Mouse (Mus musculus) left cerebral cortex, adult 8-10 months (tissue): ENCODE measurements around the gene Spcs2. TPM values are rescaled to one million over a fixed set of nuclear protein-coding genes. Genes with fewer than 3 reads are reported as not detected.

Source experiments
- DNase-seq, 2 experiments: peaks; one replicate each; pipeline ENCODE4 v3.0.0; 2022; ENCODE audit warnings: low spot score in 2 of 2
- total RNA-seq, 4 experiments: library from RNA; stranded (reverse); gene quantifications; 2 replicates each; pipeline ENCODE4 v1.2.4; 2022

The Spcs2 gene
- 10 to 100 TPM; 93.8 to 95.8 (median 95.0) TPM for total RNA-seq

DNA sequence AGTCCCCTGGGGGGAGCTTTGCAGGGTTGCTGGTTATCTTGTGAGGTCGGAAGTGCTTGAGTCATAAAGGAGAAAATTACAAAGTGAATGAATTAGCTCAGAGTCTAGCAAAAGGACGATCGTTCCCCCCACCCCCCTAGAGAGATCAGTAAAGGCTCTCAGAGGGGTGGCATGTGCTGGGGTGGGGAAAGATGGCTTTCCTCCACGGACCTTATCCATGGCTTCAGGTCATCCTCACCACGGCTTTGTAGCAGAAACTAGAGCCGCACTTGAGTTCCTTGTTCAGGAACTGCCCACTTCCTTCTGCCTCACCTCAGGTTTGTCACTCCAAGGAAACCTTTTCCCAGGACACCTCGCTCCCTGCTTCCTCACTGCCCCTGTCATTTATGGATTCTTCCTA is at the start of gene Spcs2:
Spcs2 (minus strand) TSS at position 101 of the 400 bp plus-strand sequence.
- no peak for DNase-seq

DNA sequence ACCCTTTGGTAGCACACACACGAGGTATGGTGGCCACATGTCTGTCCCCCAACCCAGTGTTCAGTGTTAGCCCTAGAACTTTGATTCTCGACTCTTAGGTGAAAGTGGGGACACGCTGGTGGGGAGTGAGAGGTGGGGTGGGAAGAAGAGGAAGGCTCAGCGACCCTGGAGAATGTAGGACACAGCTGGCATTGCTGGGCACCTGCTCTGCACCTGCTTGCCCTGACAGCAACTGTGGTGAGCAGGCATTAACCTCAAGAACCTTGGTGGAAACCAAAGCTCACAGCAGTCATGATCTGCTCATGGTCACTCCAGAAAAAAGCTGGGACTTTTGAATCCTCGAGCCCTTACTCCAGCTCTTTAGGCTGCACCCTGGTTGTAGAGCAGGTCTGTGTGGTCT is 47.8 kb upstream of the Spcs2 start:
- DNase-seq, result no peak

GRCm38 (mm10) chr7:99907463-99907862 is 44.2 kb upstream of the Spcs2 start:
- DNase-seq, result no peak

DNA sequence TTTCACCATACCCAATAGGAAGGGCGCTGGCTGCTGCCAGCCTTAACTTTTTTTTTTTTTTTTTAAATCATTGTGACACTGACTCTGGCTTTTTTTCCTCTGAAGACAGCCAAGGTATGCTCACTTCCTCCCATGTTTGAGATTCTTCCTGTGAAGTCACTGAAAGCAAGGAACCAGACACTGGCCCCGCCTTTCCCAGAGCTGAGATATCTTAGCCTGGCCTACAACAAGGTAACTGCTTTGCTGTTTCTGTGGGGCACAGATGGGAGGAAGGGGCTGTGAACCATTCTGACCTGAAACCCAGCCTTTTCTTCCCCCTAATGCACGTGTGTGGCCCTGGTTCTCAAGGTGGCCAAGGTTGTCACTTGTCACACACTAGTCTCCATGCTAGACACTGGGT is 43.1 kb upstream of the Spcs2 start:
- DNase-seq, result no peak

DNA sequence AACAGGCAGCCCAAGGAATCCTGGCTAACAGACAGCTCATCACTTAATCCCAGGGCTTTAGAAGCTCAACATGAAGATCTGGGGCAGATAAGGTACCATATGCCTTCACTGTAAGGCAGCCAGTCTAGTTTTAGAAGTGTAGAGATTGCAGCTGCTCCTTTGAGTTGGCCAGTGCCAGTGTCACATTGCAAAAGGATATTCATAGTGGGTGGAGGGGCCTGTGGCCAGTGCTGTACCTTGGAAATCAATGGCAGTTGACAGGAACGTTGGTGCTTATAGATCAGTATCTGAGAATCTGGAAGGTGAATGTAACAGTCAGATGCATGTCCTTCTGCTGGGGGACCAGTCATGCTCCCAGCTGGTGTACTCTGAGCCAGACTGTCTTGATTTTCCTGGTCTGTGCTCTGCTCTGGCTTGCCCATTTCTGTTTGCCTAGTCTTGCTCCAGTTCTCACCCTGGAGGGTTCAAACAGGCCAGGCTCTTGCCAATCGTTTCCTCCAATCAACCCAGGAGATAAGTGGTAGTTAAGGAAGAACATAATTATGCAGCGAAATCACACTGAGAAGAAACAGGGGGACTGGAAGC is 41.3 kb upstream of the Spcs2 start:
- DNase-seq, result no peak

DNA sequence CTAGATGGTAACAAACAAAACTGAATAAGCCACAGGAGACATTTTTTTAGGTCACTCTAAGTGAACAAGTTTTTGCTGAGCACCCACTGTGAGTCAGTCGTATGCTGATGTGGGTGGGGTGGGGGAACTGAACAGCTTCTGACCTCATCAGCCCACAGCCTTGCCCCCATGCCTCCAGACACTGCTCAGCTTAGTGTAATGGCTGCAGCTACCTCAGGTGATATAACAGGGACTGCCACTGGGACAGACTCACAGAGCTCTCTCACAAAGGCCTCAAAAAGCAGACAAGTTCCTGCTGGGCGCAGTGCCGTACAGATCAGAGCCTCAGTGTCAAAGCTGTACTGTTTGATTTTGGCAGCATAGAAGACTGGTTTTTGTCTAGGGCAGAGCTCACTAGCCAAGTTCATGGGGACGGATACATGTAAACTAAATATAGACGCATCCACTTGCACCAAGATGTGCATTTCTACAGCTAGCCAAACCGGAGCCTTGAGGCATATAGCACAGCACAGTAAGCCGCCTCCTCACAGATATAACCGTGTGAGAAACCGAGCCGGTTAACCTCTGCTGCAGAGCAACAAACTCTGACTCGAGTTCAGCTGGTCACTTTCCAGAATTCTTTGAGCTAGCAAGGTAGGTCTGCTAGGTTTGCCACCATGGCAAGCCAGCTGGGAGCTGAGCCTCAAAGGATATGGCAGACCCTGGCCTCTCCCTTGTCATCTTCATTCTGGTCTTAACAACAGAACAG is 39.8 kb upstream of the Spcs2 start:
- DNase-seq, result no peak

- peak in 1 of 2 experiments; percentile 57 for DNase-seq
These were observed 38.9 kb upstream of the Spcs2 start for GRCm38 (mm10) chr7:99902208-99902607.

DNA sequence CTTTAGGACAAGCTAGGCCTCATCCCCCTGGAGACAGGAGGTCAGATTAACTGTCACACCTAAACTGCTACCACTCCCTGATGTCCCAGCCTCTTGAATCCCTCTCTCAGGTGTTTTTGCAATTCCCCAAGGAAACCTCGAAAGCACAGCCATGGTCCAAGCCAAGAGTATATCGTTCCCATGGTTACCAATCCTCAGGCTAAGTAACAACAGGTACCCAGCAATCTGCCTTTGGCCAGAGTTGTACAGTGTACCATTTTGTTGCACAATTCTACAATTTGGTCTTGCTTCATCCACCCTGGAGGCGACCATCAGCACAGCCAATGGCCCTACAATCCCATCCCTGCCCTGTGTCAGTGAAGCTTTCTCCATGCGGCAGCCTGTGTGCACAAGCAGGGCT is 33.6 kb upstream of the Spcs2 start:
- no peak for DNase-seq

DNA sequence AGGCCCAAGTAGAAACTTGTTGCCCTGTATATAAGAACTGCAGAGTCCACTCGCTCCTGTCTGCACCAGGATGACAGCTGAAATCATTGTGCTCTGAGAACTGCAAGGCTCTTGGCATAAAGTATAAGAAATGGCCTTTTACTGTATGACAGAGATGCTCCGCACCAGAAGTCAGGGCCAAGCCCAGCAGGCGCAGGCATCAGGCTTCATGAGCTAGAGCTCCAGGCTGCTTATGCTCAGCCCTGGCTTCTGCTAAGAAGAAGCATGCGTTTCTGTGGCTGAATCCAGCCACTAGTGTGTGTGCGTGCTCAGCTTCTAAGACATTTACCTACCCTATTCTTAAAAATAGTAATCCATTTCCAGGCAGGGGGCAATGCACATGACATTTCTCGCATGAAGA is 31.2 kb upstream of the Spcs2 start:
- no peak for DNase-seq

- DNase-seq, result no peak
These were observed 30.7 kb upstream of the Spcs2 start for GRCm38 (mm10) chr7:99893967-99894366.

- DNase-seq, result no peak
These were observed 29.1 kb upstream of the Spcs2 start for GRCm38 (mm10) chr7:99892351-99892750.

GRCm38 (mm10) chr7:99891471-99891870 is 28.2 kb upstream of the Spcs2 start:
- no peak for DNase-seq

DNA sequence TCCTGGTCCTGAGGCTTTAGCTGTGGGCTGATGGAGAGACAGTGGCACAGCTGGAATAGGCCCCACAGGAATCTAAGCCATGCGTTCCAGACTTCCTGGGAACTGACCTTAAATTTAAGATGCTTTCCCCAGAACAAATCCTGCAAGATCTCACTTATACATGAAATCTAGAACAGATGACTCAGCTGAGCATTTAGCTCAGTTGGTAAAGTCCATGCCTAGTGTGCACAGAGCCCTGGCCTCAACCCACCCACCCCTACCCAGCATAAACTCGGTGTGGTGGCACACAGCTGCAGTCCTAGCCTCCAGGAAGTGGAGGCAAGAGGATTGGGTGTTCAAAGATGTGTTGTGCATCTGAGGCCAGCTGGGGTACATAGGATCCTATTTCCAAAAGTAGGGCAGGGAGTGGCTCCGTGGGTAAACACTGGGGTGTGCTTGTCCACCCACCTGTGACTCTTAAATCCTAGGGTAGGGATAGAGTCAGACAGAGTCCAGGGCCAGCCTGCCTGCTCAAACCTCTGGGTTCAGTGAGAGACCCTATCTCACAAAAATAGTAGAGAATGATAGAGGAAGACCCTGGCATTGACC is 27.0 kb upstream of the Spcs2 start:
- DNase-seq, result no peak

GRCm38 (mm10) chr7:99889175-99889880 is 26.1 kb upstream of the Spcs2 start:
- DNase-seq, result no peak

DNA sequence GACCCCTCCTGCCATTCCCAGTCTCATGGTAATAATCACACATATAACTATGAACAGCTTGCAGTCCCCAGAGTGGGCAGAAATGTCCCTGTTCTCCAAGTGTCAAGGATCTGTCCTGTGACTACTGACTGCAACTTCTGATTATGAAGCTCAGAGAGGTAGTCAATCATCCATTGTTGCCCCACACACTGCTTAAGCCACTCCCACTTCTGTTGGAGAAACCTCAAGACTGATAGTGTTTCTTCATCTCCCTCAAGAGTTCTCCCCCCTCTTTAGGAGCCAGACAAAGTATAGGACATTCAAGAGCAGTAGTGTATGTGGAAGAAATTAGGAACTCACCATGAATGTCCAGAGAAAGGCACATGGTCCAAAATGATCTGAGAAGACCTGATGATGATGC is 24.5 kb upstream of the Spcs2 start:
- no peak for DNase-seq

GRCm38 (mm10) chr7:99887230-99887735 is 24.0 kb upstream of the Spcs2 start:
- no peak for DNase-seq

DNA sequence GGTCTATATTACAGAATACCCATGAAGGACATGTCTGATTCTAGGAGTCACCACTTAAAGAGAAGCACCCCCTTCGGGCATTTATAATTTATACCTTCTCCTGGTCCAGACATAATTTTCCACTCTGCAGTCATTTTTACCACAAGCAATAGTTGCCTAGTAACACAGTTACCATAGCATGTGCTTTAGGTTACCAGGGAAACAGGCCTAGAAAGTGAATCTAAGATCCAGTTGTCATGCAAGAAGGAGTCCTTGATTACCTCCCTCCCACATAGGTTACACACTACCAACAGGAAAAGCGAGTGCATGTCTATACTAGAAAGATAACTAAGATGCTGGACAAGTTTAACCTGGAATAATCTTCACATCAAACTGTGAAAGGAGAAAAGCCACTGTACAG is 15.0 kb upstream of the Spcs2 start:
- no peak for DNase-seq

DNA sequence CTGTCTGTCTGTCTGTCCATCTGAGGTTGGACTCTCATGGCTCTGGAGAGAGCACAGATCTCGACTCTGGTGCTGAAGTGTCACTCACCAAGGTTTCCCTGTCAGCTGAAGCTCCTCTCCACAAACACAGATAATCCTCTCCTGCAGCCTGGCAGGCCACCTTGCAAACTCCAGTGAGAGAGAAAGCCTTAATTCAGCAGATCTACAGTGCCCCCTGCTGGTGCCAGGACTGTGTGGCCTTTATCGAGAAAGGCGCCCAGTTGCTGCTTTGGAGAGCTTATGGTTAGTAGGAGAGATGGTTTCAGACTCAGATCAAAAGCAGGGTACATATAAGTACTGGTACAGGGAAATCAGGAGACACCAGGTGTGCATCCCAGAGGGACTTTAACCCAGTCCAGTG is 13.1 kb upstream of the Spcs2 start:
- peak; percentile 57 to 67 for DNase-seq

GRCm38 (mm10) chr7:99875891-99876290 is 12.6 kb upstream of the Spcs2 start:
- no peak for DNase-seq

DNA sequence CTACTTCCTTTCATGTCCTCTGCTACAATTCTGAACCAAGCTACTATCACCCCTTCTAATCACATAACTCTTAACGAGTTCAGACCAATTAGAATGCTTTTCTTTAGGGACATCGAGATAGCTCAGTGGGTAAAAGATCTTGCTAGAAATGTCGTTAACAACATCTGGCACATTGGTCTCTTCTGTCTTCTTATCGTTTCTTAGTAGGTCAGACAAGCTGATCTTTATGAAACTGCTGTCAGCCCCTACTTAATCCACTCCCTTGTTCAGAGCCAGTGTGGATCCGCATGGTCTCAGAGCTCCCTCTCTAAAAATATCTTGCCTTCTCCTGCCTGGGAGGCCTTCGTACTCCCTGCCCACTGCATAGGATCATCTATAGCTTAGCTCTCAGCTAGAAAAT is 10.7 kb upstream of the Spcs2 start:
- no peak for DNase-seq

DNA sequence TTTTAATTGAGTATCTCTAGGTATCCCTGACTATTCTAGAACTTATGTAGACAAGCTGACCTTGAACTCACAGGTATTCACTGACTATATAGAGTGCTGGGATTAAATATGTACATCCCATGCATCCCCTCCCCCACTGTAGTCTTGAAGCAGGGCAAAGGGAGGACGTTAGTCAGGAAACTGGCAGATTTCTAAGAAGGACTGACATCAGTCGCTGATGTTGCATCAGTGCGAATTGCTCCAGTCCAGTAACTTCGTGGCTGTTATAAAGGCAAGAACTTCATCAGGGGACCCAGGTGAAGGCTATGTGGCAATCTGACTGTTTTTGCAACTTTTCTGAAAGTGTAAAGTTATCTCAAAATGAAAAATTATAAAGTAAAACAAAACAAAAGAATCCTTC is 6.0 kb upstream of the Spcs2 start:
- DNase-seq, result no peak

- DNase-seq, result no peak
These were observed 2.0 kb upstream of the Spcs2 start for GRCm38 (mm10) chr7:99865219-99865618.
